Mouse (Mus musculus) hindbrain, postnatal 0 days (tissue): ENCODE data around the gene Tada1. TPM values are rescaled to one million over a fixed set of nuclear protein-coding genes. Genes with fewer than 3 reads are reported as not detected.
A peak's percentile ranks its signal among the peaks of the same experiment; 100 is the strongest.

Experiments used
- ATAC-seq: fragments of 200-750 bp; cut with Nextera tagmentation; 2 replicates; pipeline ENCODE4 v1.8.0; 2017; ENCODE audit warnings: mild to moderate bottlenecking, moderate TSS enrichment, moderate library complexity
- DNase-seq: peaks from one replicate; pipeline ENCODE4 v3.0.0-alpha.2; 2015; ENCODE audit warnings: low spot score
- H3K27ac ChIP-seq: fragments of 300-500 bp; sonication (generic); 2 replicates; pipeline ENCODE4 v1.5.1; 2014; ENCODE audit warnings: mild to moderate bottlenecking
- H3K27me3 ChIP-seq: fragments of 300-500 bp; sonication (generic); 2 replicates; pipeline ENCODE4 v1.6.1; 2014; ENCODE audit warnings: low read length, mixed read lengths; ENCODE audit not compliant: insufficient read depth
- H3K36me3 ChIP-seq: fragments of 300-500 bp; sonication (generic); 2 replicates; pipeline ENCODE4 v1.6.1; 2014; ENCODE audit warnings: low read length, mixed read lengths; ENCODE audit not compliant: insufficient read depth
- H3K4me1 ChIP-seq: fragments of 300-500 bp; sonication (generic); 2 replicates; pipeline ENCODE4 v1.6.1; 2014; ENCODE audit warnings: antibody characterized with exemption, low read length, mixed read lengths; ENCODE audit not compliant: insufficient read depth
- H3K4me2 ChIP-seq: fragments of 300-500 bp; sonication (generic); 2 replicates; pipeline ENCODE4 v1.6.1; 2014; ENCODE audit warnings: low read depth, mild to moderate bottlenecking, low read length, moderate library complexity, mixed read lengths
- H3K4me3 ChIP-seq: fragments of 300-500 bp; sonication (generic); 2 replicates; pipeline ENCODE4 v1.5.1; 2014; ENCODE audit warnings: low read length
- H3K9ac ChIP-seq: fragments of 300-500 bp; sonication (generic); replicated peaks from 2 replicates; pipeline ENCODE4 v1.6.1; 2014; ENCODE audit warnings: mild to moderate bottlenecking, low read length, moderate library complexity, mixed read lengths
- H3K9me3 ChIP-seq: fragments of 300-500 bp; sonication (generic); 2 replicates; pipeline ENCODE4 v1.6.1; 2016; ENCODE audit warnings: low read length, mixed read lengths
- CTCF ChIP-seq: IDR thresholded peaks from 2 replicates; pipeline ENCODE4 v1.5.1; 2016; ENCODE audit warnings: antibody characterized with exemption, control low read depth, low read depth
- WGBS: fragments of 180-500 bp; shearing (Covaris S2); extraction: QIAGEN DNeasy Blood & Tissue Kit; methylation state at CpG from one replicate; pipeline ENCODE4 v1.1.7; 2014; 5-methylcytosine and 5-hydroxymethylcytosine counted together
- polyA plus RNA-seq: library from polyadenylated mRNA; unstranded; fragments of >200 nt; fragmentation: Nextera tagmentation; extraction: Ambion mirVana; gene quantifications from 2 replicates; pipeline ENCODE4 v1.2.1, GENCODE M21; 2015
- total RNA-seq: library from RNA; depleted of rRNA; stranded (reverse); fragments of >200 nt; gene quantifications from 2 replicates; pipeline ENCODE4 v1.2.3, GENCODE M21; 2014

The Tada1 gene
- total and polyA plus RNA-seq, 2 experiments from 2014 or later, result 51.5 to 52.7 TPM

DNA sequence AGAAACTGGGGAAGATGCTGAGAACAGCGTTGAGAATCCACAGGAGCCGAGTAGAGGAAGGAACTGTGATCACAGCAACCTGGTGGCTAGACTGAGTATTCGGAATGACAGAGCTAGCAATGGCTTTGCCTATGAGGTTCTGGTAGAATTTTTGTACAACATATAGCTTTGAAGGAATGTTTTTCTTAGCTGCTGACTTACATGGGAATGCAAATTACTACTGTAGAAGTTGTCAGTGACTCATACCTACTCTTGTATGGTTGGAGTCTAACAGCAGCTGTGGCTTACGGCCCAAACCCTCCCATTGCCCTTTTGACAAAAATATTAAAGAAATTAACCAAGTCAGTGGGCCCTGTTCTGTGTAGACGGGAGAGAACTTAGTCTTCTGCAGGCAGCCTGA, 16.8 kb downstream of the Tada1 start:
- Histone ChIP-seq H3K36me3 (peaks cover 58% of the 10 kb centered on the region), H3K27ac (no peak overlapping the region), H3K27me3 (no peaks in the 10 kb centered on the region), H3K9ac (no peak overlapping the region), H3K4me1 (no peaks in the 10 kb centered on the region), H3K9me3 (no peaks in the 10 kb centered on the region), H3K4me3 (no peak overlapping the region), H3K4me2 (no peak overlapping the region)
- no peak for TF ChIP-seq CTCF
- DNase-seq, result no peak
- WGBS, result 92% methylated on average over 5 of the region's 5 CpGs
- no peak for ATAC-seq

DNA sequence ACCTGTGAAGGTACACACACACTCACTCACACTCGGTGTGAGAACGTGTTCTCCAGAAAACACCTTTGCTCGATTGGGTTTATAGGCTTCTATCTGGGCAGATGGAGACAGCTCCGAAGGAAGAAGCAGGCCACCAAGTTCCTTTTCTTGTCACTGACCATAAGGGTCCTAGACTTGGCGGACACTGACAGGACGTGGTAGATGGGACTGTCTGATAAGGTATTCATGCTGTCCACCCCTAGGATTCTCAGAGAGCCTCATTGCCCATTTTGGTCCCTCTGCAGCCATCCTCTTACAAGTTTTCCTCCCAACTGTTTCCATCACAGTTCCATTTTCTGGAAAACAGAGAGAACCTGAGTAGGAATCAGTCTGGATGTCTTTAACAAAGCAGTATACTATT, 17.5 kb downstream of the Tada1 start:
- H3K9ac ChIP-seq, result no peak overlapping the region
- H3K4me3 ChIP-seq, result no peak overlapping the region
- no peak for TF ChIP-seq CTCF
- WGBS, result 96% methylated on average over 6 of the region's 6 CpGs
- H3K27ac ChIP-seq, result no peak overlapping the region
- no peak for ATAC-seq
- no peak for DNase-seq
- H3K36me3 ChIP-seq, result peaks cover 51% of the 10 kb centered on the region
- H3K4me2 ChIP-seq, result no peak overlapping the region
- H3K27me3 ChIP-seq, result no peaks in the 10 kb centered on the region
- no peaks in the 10 kb centered on the region for H3K4me1 ChIP-seq
- H3K9me3 ChIP-seq, result no peaks in the 10 kb centered on the region

DNA sequence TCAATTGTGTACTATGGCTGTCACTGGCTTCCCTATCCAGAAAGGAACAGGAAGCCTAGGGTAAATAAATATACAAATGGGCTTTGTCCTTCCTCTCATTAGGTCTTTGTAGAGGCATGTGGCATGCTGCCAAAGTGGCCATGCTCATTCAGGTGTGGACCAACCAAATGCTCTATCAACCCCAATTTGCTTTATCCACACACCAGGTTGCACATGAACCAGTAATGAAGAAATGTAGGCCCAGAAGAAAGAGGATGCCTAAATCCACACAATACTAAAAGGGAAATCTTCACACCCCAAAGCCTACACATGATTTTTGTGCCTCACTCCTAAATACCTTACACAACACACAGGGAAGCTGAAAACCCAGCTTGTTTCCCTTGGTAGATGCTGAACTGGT, 22.6 kb downstream of the Tada1 start:
- DNase-seq, result peak; percentile 57
- Histone ChIP-seq H3K4me3 (no peak overlapping the region), H3K4me1 (0 out of 2 replicates have a peak, but pooled peaks cover 6% of the 10 kb centered on the region), H3K36me3 (peaks cover 48% of the 10 kb centered on the region), H3K9ac (no peak overlapping the region), H3K27ac (0 out of 2 replicates have a peak overlapping the region, but pooled peaks have one; percentile 20), H3K9me3 (no peaks in the 10 kb centered on the region), H3K27me3 (no peaks in the 10 kb centered on the region), H3K4me2 (no peak overlapping the region)
- ATAC-seq, result no peak
- no peak for TF ChIP-seq CTCF

DNA sequence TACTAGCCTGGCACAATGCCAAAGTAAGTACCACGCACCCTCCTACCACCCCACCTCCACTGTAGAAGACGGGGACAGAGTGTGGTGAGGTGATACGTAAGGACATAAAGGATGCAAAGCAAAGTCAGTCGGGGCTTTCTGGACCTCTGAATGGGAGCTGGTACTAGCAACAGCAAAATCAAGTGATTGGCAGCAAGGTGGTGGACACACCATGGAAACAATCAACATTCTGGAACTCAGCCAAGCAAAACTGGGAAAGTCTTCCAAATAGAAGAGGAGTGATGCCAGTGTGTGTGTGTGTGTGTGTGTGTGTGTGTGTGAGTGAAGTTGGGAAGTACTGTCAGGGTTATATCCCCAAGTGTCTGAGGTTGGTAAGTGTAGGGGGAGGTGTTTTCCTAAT, 23.1 kb downstream of the Tada1 start:
- H3K27ac ChIP-seq, result 0 out of 2 replicates have a peak overlapping the region, but pooled peaks have one; percentile 20
- no peak overlapping the region for H3K4me3 ChIP-seq
- no peak overlapping the region for H3K4me2 ChIP-seq
- ATAC-seq (peak; percentile 64), DNase-seq (peak; percentile 79)
- 0 out of 2 replicates have a peak, but pooled peaks cover 6% of the 10 kb centered on the region for H3K4me1 ChIP-seq
- TF ChIP-seq CTCF, result no peak
- H3K9ac ChIP-seq, result no peak overlapping the region
- WGBS, result 49% methylated on average over 4 of the region's 4 CpGs
- peaks cover 45% of the 10 kb centered on the region for H3K36me3 ChIP-seq
- H3K9me3 ChIP-seq, result no peaks in the 10 kb centered on the region
- H3K27me3 ChIP-seq, result no peaks in the 10 kb centered on the region

DNA sequence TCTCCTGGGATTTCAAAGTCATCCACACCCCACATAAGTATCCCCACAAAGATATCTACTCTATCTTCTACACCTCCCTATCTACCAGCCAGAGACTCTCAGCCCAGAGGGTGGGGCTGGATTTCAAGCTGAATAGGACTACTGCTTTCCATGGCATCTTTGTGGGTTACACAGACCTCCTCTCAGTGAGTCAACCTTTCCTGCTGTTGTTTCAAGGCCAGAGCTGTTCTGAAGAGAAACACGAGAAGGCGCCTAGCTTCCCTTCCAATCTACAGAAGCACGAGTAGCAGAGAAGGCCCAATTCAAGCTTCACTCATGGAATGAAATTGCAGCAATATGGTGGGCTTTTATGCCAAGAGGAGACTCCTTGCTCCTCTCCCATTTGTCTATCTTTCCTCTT, 24.9 kb downstream of the Tada1 start:
- Histone ChIP-seq H3K9ac (no peak overlapping the region), H3K27me3 (no peaks in the 10 kb centered on the region), H3K36me3 (peaks cover 29% of the 10 kb centered on the region), H3K4me3 (no peak overlapping the region), H3K4me2 (no peak overlapping the region), H3K4me1 (0 out of 2 replicates have a peak, but pooled peaks cover 6% of the 10 kb centered on the region), H3K27ac (no peak overlapping the region), H3K9me3 (no peaks in the 10 kb centered on the region)
- 92% methylated on average over 3 of the region's 3 CpGs for WGBS
- ATAC-seq (no peak), DNase-seq (no peak)
- TF ChIP-seq CTCF, result no peak

DNA sequence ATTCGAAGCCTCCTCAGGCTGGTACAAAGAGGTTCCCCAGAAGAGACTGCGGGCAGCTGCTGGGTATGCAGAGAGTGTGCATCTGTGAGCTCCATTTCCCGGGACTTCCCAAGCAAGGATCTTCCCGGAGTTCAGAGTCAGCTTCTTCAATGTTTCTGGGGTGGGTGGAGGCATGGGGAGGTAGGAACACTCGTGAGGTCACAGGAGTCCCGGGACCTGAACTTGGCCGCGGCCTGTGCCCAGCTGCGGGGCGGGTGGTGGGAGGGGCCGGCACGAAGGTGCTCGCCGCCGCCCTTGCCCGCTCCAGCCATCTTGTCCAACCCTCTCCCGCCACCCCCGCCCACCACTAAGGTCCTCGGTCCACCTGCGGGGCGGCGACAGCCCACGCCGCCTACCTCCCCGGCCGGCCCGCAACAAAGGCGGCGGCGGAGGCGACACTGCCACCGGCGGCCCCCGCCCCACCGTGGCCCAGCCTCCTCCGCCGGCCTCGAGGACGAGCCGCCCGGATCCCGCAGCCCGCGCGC, 30.3 kb downstream of the Tada1 start:
- H3K27ac ChIP-seq, result peak overlapping the region; percentile 77
- TF ChIP-seq CTCF, result no peak
- peaks cover 9% of the 10 kb centered on the region for H3K36me3 ChIP-seq
- H3K4me3 ChIP-seq, result peak overlapping the region; percentile 75
- H3K27me3 ChIP-seq, result no peaks in the 10 kb centered on the region
- no peaks in the 10 kb centered on the region for H3K4me1 ChIP-seq
- no peaks in the 10 kb centered on the region for H3K9me3 ChIP-seq
- ATAC-seq, result peak; percentile 77
- peak overlapping the region; percentile 75 for H3K4me2 ChIP-seq
- under 1% methylated on average over 33 of the region's 45 CpGs for WGBS
- peak; percentile 37 for DNase-seq
- H3K9ac ChIP-seq, result peak overlapping the region; percentile 88

DNA sequence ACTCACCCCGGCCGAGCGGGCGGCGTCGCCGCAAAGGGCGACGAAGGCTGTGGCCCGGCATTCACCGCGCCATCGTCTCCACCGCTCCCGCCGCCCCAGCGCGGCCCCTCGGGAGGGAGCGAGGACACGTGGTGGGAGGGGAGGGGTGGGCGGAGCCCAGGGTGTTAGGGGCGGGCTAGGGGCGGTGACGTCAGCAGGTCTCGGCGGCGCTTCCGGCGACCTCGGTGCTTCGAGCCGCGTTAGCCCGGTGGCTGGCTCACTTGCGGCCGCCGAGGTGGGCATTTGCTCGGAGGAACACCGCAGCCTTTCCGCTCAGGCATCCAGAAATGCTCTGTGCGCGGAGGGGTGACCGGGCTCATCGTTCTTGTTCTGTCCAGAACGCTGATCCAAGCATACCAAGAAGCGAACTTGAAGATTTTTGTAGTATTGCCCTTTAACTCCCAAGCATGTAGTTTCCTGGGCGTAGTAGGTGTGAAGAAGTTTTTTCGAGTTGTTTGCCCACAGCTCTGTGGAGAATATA, 30.9 kb downstream of the Tada1 start, which contains the start of gene Pogk:
Gene Pogk, minus strand, starts transcription at position 163 of the 520 bp plus-strand sequence.
- Histone ChIP-seq H3K9me3 (no peaks in the 10 kb centered on the region), H3K36me3 (peaks cover 9% of the 10 kb centered on the region), H3K27me3 (no peaks in the 10 kb centered on the region), H3K4me2 (peak within 1 kb of the TSS; percentile 75), H3K27ac (peak within 1 kb of the TSS; percentile 77), H3K4me3 (peak within 1 kb of the TSS; percentile 75), H3K4me1 (no peaks in the 10 kb centered on the region), H3K9ac (peak within 1 kb of the TSS; percentile 88)
- DNase-seq (peak; percentile 95), ATAC-seq (peak; percentile 95)
- no peak for TF ChIP-seq CTCF
- WGBS, result 2% methylated on average over 34 of the region's 49 CpGs
